Mouse (Mus musculus) forebrain, embryonic 15.5 days (tissue): Measurements from ENCODE around the gene Gpr45. TPM values are rescaled to one million over a fixed set of nuclear protein-coding genes. Genes with fewer than 3 reads are reported as not detected.

ENCODE experiments used
- ATAC-seq: fragments of 200-750 bp; cut with Nextera tagmentation; replicated peaks from 2 replicates; pipeline ENCODE4 v1.8.0; 2017; ENCODE audit warnings: mild to moderate bottlenecking, moderate TSS enrichment, moderate library complexity
- H3K27ac ChIP-seq: fragments of 300-500 bp; sonication (generic); replicated peaks from 2 replicates; pipeline ENCODE4 v1.5.1; 2015; ENCODE audit warnings: mild to moderate bottlenecking, inconsistent platforms
- H3K27me3 ChIP-seq: fragments of 300-500 bp; sonication (generic); 2 replicates; pipeline ENCODE4 v1.6.1; 2015; ENCODE audit warnings: inconsistent platforms
- H3K36me3 ChIP-seq: fragments of 300-500 bp; sonication (generic); 2 replicates; pipeline ENCODE4 v1.6.1; 2015; ENCODE audit warnings: mild to moderate bottlenecking, inconsistent platforms
- H3K4me1 ChIP-seq: fragments of 300-500 bp; sonication (generic); 2 replicates; pipeline ENCODE4 v1.6.1; 2015; ENCODE audit warnings: inconsistent platforms
- H3K4me2 ChIP-seq: fragments of 300-500 bp; sonication (generic); replicated peaks from 2 replicates; pipeline ENCODE4 v1.6.1; 2015; ENCODE audit warnings: mild to moderate bottlenecking, inconsistent platforms
- H3K4me3 ChIP-seq: fragments of 300-500 bp; sonication (generic); 2 replicates; pipeline ENCODE4 v1.5.1; 2015; ENCODE audit warnings: mild to moderate bottlenecking, inconsistent platforms
- H3K9ac ChIP-seq: fragments of 300-500 bp; sonication (generic); replicated peaks from 2 replicates; pipeline ENCODE4 v1.6.1; 2015; ENCODE audit warnings: mild to moderate bottlenecking, inconsistent platforms
- H3K9me3 ChIP-seq: fragments of 300-500 bp; sonication (generic); 2 replicates; pipeline ENCODE4 v1.6.1; 2016; ENCODE audit warnings: inconsistent platforms
- WGBS: fragments of 180-500 bp; shearing (Covaris S2); methylation state at CpG from one replicate; pipeline ENCODE4 v1.1.7; 2015; ENCODE audit warnings: mixed read lengths; 5-methylcytosine and 5-hydroxymethylcytosine counted together
- polyA plus RNA-seq: library from polyadenylated mRNA; unstranded; fragments of >200 nt; fragmentation: Nextera tagmentation; extraction: Ambion mirVana; gene quantifications from 2 replicates; pipeline ENCODE4 v1.2.1, GENCODE M21; 2015

Gpr45 gene
- 35.3 and 36.9 TPM in 2 replicates for polyA plus RNA-seq

DNA sequence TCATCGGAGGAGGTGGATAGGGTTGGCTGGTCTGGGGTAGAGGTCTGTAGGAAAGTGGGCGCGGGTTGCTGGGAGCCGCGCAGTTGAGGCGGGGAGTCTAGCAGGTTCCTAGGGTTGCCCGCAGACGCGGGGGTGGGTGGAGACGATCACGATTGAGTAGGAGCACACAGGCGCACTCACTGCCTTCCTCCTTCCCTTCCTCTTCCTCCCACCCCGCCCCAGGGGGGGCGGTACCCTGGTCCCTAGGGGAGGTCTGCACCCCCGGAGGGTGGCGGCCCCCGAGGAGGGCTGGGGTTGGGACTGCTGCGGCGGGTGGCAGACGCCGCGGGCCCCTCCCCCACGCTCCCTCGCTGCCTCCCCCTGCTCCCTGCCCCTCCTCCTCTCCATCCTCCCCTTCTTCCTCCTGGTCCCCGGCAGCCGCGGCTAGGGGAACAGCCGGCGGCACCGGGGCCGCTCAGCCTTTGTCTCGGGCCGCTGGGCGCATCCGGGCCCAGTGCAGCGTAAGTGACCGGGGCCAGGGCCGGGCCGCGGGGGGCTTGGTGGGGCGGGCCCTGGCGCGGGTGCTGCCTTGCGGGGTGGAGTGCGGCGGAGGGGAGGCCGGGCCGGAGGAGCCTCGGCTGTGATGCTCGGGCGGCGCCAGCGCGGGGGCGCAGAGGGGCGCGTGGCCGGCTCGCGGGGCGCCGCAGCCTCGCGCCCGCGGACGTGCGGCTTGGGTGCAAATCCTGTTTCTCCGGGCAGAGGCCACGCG is at the start of gene Gpr45:
Gene Gpr45 (plus strand): TSS at position 139 of the 748 bp plus-strand sequence.
- Histone ChIP-seq H3K4me2 (peak within 1 kb of the TSS; percentile 57), H3K4me1 (peaks cover 20% of the 10 kb centered on the region), H3K4me3 (peak within 1 kb of the TSS; percentile 71), H3K27me3 (no peaks in the 10 kb centered on the region), H3K27ac (peak within 1 kb of the TSS; percentile 94), H3K9me3 (no peaks in the 10 kb centered on the region), H3K36me3 (no peaks in the 10 kb centered on the region), H3K9ac (peak within 1 kb of the TSS; percentile 96)
- WGBS: under 1% methylated on average over 71 of the region's 71 CpGs
- ATAC-seq: peak; percentile 90

DNA sequence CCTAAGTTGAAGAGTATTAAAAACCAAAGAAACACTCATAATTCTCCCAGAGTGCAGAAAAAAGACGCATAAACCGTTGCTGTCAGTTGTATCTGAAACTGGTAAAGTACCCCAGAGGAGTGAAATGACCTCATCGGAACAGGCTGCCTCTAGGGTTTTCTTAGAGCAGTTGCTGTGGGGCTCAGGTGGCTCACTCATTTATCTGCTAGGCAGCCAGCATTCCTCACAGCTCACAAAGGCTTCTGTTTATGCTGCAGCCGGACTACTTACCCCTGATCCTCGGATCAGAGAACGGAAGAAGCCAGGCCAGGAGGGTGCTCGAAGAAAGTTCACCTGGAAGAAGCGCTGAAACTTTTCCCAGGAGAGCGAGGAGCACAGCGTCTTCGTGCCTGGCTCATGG is 47.5 kb upstream of the Gpr45 start:
- no peaks in the 10 kb centered on the region for H3K9me3 ChIP-seq
- H3K27ac ChIP-seq: no peak overlapping the region
- no peak overlapping the region for H3K9ac ChIP-seq
- ATAC-seq: no peak
- no peaks in the 10 kb centered on the region for H3K27me3 ChIP-seq
- no peak overlapping the region for H3K4me3 ChIP-seq
- WGBS: 82% methylated on average over 11 of the region's 11 CpGs
- H3K4me2 ChIP-seq: no peak overlapping the region
- peaks cover 4% of the 10 kb centered on the region; the same call in 1 of the 2 replicates for H3K36me3 ChIP-seq
- no peaks in the 10 kb centered on the region for H3K4me1 ChIP-seq

DNA sequence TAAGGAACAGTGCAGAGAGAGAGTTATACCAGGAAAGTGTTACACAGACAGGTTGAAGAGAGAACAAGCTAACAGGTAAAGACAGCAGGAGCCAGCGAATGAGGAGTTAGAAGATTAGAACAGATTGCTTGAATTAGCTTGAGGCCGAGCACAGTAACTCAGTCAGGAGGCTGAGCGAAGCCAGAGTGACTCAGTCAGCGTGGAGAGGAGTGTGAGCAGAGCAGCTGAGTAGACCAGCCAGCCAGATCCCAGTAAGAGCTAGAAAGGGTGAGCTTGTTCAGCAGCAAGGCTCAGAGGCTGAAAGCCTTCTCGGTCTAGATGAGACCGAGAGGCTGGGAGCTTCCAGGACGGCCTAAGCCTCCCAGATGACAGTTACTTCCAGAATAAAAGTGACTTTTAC is 46.0 kb upstream of the Gpr45 start:
- H3K27ac ChIP-seq: no peak overlapping the region
- no peaks in the 10 kb centered on the region for H3K9me3 ChIP-seq
- no peak overlapping the region for H3K4me3 ChIP-seq
- H3K36me3 ChIP-seq: peaks cover 2% of the 10 kb centered on the region; the same call in 1 of the 2 replicates
- no peak overlapping the region for H3K9ac ChIP-seq
- no peak overlapping the region for H3K4me2 ChIP-seq
- no peaks in the 10 kb centered on the region for H3K4me1 ChIP-seq
- 82% methylated on average over 7 of the region's 7 CpGs for WGBS
- no peak for ATAC-seq
- H3K27me3 ChIP-seq: no peaks in the 10 kb centered on the region

DNA sequence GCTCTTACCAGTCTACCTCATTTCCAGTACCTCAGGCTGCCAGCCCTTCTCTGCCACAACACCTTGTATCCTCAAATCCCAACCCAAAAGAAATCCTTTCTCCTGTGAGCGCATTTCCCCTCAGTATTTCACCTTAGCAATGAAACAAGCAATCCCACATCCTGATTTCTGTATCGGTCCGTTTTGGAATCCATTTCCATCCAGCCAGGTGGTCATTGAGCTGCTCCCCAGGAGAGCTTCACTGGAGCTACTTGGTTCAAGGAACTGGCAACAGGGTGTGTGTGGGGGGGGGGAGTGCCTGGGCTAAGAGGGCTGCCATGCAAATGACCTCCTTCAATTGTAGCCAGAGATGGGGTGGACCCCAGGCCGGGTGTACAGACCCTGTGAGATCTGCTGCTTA is 45.5 kb upstream of the Gpr45 start:
- Histone ChIP-seq H3K27me3 (no peaks in the 10 kb centered on the region), H3K4me2 (no peak overlapping the region), H3K4me1 (no peaks in the 10 kb centered on the region), H3K4me3 (no peak overlapping the region), H3K9me3 (no peaks in the 10 kb centered on the region), H3K9ac (no peak overlapping the region), H3K36me3 (peaks cover 2% of the 10 kb centered on the region; the same call in 1 of the 2 replicates), H3K27ac (no peak overlapping the region)
- no peak for ATAC-seq
- WGBS: 42% methylated on average over 4 of the region's 4 CpGs

DNA sequence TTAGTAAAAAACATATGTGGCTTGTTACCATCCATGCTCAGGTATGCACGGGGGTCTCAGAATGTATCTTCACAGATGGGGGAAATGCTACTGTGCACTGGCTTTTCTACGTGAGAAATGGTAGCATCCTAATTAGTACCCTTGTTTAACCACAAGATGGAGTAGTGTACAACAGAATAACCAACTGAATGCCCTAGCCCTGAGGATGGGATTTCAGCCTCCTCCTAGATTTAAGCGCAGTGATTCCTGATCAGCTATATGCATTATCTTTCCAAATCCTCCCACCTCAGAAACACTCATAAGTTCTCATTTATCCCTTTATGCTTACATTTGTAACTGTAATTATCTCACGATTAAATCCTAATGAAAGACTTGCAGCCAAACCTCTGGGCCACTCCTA is 37.6 kb upstream of the Gpr45 start:
- no peak overlapping the region for H3K9ac ChIP-seq
- peak; percentile 91 for ATAC-seq

DNA sequence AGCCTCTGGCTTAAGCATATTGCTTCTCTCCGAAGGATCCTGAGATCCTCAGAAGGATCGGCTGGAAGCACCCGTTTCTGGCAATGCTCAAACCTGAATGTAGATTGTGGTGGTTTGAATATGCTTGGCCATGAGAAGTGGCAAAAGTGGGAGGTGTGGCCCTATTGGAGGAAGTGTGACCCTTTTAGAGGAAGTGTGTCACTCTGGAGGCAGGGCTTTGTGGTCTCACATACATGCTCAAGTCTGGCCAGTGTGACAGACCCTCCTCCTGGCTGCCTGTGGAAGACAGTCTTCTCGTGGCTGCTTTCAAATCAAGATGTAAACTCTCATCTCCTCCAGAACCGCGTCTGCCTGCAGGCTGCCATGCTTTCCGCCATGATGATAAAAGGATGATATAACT is 36.0 kb upstream of the Gpr45 start:
- H3K9me3 ChIP-seq: no peaks in the 10 kb centered on the region
- H3K4me1 ChIP-seq: 0 out of 2 replicates have a peak, but pooled peaks cover 5% of the 10 kb centered on the region
- no peaks in the 10 kb centered on the region for H3K27me3 ChIP-seq
- no peaks in the 10 kb centered on the region for H3K36me3 ChIP-seq
- WGBS: 84% methylated on average over 7 of the region's 7 CpGs
- H3K4me3 ChIP-seq: no peak overlapping the region
- no peak for ATAC-seq
- H3K27ac ChIP-seq: no peak overlapping the region
- no peak overlapping the region for H3K9ac ChIP-seq
- no peak overlapping the region for H3K4me2 ChIP-seq

More for the DNA sequence above, 37.6 kb upstream of the Gpr45 start:
- H3K9me3 ChIP-seq: no peaks in the 10 kb centered on the region
- H3K36me3 ChIP-seq: no peaks in the 10 kb centered on the region
- H3K4me2 ChIP-seq: no peak overlapping the region
- no peaks in the 10 kb centered on the region for H3K27me3 ChIP-seq
- H3K27ac ChIP-seq: no peak overlapping the region
- WGBS: 11% methylated on average over 4 of the region's 4 CpGs
- H3K4me1 ChIP-seq: 0 out of 2 replicates have a peak, but pooled peaks cover 5% of the 10 kb centered on the region
- no peak overlapping the region for H3K4me3 ChIP-seq

DNA sequence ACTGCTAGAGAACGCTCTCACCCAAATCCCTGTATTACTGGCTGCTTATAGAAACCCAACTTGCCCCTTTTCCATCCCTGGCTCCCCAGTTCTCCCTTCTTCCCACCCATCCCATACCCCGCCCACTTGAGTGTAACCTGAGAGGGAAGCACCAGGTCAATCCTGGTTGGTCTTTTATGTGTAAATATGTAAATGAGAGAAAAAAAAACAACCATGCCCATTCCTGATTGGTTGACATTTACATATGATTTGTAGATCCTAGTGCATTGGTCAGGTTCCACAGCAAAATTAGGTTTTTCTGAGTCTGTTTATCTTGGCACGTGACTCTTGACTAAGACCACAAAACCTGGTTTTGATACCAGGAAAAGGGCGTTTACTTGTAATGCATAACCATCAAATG is 34.8 kb upstream of the Gpr45 start:
- no peaks in the 10 kb centered on the region for H3K9me3 ChIP-seq
- H3K36me3 ChIP-seq: no peaks in the 10 kb centered on the region
- no peak overlapping the region for H3K27ac ChIP-seq
- H3K4me3 ChIP-seq: no peak overlapping the region
- no peaks in the 10 kb centered on the region for H3K27me3 ChIP-seq
- no peak overlapping the region for H3K9ac ChIP-seq
- no peak overlapping the region for H3K4me2 ChIP-seq
- ATAC-seq: no peak
- 25% methylated on average over 4 of the region's 4 CpGs for WGBS
- H3K4me1 ChIP-seq: 0 out of 2 replicates have a peak, but pooled peaks cover 5% of the 10 kb centered on the region

DNA sequence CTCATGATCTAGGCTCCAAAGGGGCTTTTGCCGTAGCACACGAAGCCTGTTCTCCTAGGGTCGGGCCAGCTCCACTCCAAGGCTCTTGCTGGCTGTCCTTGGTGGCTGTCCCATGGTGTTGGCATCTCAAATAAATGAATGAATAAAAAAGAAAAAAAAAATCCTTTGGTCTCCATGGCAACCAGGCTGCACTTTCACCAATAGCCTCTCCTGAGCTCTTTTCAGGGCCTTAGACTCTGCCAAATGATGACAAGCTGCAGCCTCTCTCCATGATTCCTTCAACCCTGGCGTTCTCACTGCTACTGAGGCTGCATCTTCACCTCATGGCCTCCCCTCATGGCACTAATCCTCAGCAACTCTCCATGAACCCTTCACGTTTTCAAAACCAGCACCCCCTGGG is 28.7 kb upstream of the Gpr45 start:
- Histone ChIP-seq H3K4me1 (peaks cover 5% of the 10 kb centered on the region; the same call in 1 of the 2 replicates), H3K4me3 (no peak overlapping the region), H3K9me3 (no peaks in the 10 kb centered on the region), H3K4me2 (no peak overlapping the region), H3K27ac (no peak overlapping the region), H3K27me3 (no peaks in the 10 kb centered on the region), H3K9ac (no peak overlapping the region), H3K36me3 (no peaks in the 10 kb centered on the region)
- 0 out of 2 replicates have a peak, but pooled peaks have one; percentile 41 for ATAC-seq
- WGBS: 18% methylated on average over 5 of the region's 5 CpGs

DNA sequence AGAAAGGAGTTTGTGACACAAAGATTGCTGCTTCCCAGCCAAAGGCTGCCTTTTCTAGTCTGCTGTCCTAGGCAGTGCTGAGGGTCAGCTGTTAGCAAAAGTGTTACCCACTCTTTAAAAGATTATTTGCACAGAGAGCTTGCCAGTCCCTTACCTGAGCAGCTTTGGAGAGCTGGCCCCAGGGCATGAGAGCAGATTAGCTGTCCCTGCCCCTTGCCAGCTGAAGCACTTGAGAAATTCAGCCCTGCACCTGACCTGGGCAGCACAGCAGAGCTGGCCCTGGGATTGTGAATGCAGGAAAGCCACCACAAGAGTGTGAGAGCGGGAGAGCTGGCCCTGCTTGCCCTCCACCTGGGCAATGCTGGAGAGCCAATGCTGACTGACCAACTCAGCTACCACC is 19.1 kb upstream of the Gpr45 start:
- ATAC-seq: no peak
- Histone ChIP-seq H3K27me3 (no peaks in the 10 kb centered on the region), H3K4me1 (no peaks in the 10 kb centered on the region), H3K27ac (no peak overlapping the region), H3K9me3 (no peaks in the 10 kb centered on the region), H3K9ac (no peak overlapping the region), H3K4me2 (no peak overlapping the region), H3K4me3 (no peak overlapping the region), H3K36me3 (no peaks in the 10 kb centered on the region)
- 81% methylated on average over 1 of the region's 1 CpGs for WGBS

DNA sequence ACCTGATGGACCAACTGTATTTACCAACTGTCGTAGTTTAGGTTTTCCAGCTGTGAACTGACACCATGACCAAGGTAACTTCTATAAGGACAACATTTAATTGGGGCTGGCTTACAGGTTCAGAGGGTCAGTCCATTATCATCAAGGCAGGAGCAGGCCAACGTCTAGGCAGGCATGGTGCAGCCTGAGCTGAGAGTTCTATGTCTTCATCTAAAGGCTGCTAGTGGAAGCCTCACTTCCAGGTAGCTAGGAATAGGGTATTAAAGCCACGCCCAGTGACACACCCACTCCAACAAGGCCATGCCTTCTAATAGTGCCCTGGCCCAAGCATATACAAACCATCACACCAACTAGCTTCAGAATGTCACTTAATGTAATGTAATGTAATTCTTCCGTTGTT is 4.2 kb upstream of the Gpr45 start:
- Histone ChIP-seq H3K4me2 (no peak overlapping the region), H3K4me1 (peaks cover 3% of the 10 kb centered on the region; the same call in 1 of the 2 replicates), H3K4me3 (no peak overlapping the region), H3K27me3 (no peaks in the 10 kb centered on the region), H3K27ac (no peak overlapping the region), H3K9me3 (no peaks in the 10 kb centered on the region), H3K9ac (no peak overlapping the region), H3K36me3 (no peaks in the 10 kb centered on the region)
- 86% methylated on average over 4 of the region's 4 CpGs for WGBS
- ATAC-seq: no peak

DNA sequence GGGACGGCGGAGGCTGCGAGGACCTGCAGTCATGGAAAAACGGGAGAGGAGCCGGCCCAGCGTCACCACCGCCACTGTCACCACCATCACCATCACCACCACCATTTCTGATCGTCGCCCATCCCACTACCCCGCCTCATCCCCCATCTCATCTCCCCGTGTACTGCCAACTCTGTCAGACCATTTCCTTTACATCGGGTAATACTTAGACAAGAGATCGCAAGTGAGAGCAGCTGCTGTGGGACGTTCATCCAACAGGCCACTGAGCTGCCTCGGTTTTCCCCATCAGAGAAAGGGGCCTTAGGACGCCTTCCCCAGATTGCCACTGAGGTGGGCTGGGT is 780 bp downstream of the Gpr45 start:
- no peaks in the 10 kb centered on the region for H3K27me3 ChIP-seq
- WGBS: 2% methylated on average over 13 of the region's 16 CpGs
- peak overlapping the region; percentile 94 for H3K27ac ChIP-seq
- peaks cover 20% of the 10 kb centered on the region for H3K4me1 ChIP-seq
- H3K4me2 ChIP-seq: peak overlapping the region; percentile 57
- peak; percentile 64 for ATAC-seq
- no peaks in the 10 kb centered on the region for H3K9me3 ChIP-seq
- no peaks in the 10 kb centered on the region for H3K36me3 ChIP-seq
- peak overlapping the region; percentile 71 for H3K4me3 ChIP-seq
- peak overlapping the region; percentile 96 for H3K9ac ChIP-seq

DNA sequence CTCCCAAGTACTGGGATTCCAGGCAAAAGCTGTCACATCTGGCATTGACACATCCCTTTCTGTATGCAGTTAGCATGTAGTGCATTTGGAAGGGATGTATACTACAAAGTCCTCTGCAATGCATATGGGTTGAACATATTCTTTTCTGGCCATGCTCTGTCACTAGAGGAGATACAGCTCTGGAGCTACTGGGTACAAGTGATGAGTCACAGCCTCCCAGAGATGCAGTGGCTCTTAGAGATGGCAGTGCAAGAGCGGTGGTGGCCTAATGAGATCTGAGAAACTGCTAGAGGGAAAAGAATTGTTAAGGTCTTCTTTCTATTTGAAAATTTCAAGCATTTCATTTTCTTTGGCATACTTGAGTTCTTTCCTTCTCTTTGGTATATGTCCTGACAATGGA is 4.2 kb downstream of the Gpr45 start:
- Histone ChIP-seq H3K27ac (no peak overlapping the region), H3K9me3 (no peaks in the 10 kb centered on the region), H3K9ac (no peak overlapping the region), H3K4me1 (peaks cover 20% of the 10 kb centered on the region), H3K27me3 (no peaks in the 10 kb centered on the region), H3K4me2 (no peak overlapping the region), H3K4me3 (no peak overlapping the region), H3K36me3 (peaks cover 3% of the 10 kb centered on the region; the same call in 1 of the 2 replicates)
- no peak for ATAC-seq
- WGBS: 88% methylated on average over 1 of the region's 1 CpGs
